Mouse (Mus musculus) gastrocnemius, postnatal 10 days (tissue): ENCODE data around the gene Ilf3. TPM values are rescaled to one million over a fixed set of nuclear protein-coding genes. Genes with fewer than 3 reads are reported as not detected.
"Not testable (repeated sequence)": the region's sequence is repeated elsewhere in the genome, so short reads cannot be mapped to it uniquely, and the experiment has no call there.

Experiments used
- DNase-seq: peaks from one replicate; pipeline ENCODE4 v3.0.0; 2021; ENCODE audit warnings: mixed read lengths
- long read RNA-seq, 2 experiments: library from polyadenylated mRNA; stranded (forward); transcript quantifications; one replicate each; pipeline ENCODE4 v2.0.0; 2021
- total RNA-seq, 2 experiments: library from RNA; stranded (reverse); gene quantifications; 2 replicates each; pipeline ENCODE4 v1.2.3; 2021

Ilf3 gene
- total RNA-seq, result 10 to 100 TPM; 34.9 to 49.0 TPM
- long read RNA-seq, experiment 1, partial matches to known transcripts, result 8 of 21 reads
- long read RNA-seq, experiment 1, other reads (novel, unspliced or antisense), result 8 of 21 reads
- long read RNA-seq, experiment 2, partial matches to known transcripts, result 6 of 12 reads
- long read RNA-seq, experiment 2, other reads (novel, unspliced or antisense), result 2 of 12 reads

DNA sequence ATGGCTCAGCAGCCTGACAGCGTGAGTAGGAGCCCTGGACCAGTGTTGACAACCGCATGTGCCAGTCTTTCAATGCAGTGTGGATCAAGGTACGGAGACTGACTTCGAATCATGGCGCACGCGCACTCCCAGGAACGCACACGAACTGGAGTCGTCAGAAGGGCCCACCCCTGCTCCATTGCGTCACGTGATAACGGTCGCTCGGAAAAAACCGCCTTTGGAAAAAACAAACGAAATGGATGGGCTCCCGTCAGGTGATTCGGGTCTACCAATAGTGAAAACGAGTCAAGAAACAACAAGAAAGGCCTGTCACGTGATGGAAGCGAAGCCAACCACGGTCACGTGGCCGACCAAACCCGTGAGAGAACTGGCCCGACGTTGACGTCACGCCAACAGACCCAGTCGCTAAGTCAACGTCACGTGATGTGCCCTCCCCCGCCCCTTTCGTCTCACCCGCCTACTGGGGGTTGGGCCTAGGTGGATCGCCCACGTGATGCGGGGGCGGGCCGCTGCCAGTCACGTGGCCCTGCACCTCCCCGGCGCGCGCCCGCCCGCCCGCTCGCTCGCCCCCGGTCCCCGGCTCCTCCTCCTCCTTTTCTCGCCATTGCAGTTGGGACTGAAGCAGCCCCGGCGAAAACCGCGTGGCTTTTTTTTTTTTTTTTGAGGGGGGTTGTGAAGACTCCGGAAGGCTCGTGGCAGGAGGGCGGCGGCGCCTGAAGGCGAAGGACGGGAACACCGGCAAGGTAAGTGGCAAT, at the start of gene Ilf3:
Gene Ilf3 (plus strand): TSS at position 515 of the 755 bp plus-strand sequence.
- DNase-seq, result peak; percentile 100

DNA sequence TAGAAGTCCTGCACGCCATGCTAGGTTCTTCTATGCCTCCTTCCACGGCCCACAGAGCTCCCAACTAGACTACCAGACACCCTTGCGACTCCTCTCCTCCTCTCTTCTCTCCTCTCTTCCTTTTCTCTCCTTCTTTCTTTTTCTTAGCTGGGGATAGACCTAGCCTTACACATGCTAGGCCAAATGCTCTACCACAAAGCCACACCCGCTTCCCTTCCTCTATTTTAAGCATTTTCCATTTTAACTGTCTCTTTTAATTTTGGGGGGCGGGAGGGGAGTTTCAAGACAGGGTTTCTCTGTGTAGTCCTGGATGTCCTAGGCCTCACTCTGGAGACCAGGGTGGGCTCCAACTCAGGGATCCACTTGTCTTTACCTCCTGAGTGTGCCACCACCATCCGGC, 48.9 kb upstream of the Ilf3 start:
- no peak for DNase-seq

DNA sequence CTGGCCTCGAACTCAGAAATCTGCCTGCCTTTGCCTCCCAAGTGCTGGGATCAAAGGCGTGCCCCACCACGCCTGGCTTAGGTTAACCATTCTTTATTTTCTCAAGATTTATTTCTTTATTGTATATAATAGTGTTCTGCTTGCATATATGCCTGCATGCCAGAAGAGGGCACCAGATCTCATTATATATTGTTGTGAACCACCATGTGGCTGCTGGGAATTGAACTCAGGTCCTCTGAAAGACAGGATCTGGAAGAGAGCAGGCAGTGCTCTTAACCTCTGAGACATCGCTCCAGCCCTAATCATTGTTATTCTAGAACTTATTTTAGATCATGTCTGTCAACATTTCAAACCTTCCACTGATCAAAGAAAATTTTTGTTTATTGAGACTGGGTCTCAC, 48.2 kb upstream of the Ilf3 start:
- DNase-seq, result no peak

DNA sequence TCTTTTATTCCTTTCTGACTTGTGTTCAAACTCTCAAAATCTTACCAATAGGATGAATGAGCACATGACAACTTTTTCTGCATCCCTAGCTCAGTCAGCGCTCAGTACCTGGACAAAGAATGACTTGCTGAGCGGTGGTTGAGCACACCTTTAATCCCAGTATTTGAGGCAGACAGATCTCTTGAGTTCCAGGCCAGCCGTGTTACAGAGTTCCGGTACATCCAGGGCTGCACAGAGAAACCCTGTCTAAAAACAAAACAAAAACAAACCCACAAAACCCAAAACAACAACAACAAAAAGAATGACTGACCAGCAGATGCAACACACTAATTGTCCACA, 47.4 kb upstream of the Ilf3 start:
- no peak for DNase-seq

DNA sequence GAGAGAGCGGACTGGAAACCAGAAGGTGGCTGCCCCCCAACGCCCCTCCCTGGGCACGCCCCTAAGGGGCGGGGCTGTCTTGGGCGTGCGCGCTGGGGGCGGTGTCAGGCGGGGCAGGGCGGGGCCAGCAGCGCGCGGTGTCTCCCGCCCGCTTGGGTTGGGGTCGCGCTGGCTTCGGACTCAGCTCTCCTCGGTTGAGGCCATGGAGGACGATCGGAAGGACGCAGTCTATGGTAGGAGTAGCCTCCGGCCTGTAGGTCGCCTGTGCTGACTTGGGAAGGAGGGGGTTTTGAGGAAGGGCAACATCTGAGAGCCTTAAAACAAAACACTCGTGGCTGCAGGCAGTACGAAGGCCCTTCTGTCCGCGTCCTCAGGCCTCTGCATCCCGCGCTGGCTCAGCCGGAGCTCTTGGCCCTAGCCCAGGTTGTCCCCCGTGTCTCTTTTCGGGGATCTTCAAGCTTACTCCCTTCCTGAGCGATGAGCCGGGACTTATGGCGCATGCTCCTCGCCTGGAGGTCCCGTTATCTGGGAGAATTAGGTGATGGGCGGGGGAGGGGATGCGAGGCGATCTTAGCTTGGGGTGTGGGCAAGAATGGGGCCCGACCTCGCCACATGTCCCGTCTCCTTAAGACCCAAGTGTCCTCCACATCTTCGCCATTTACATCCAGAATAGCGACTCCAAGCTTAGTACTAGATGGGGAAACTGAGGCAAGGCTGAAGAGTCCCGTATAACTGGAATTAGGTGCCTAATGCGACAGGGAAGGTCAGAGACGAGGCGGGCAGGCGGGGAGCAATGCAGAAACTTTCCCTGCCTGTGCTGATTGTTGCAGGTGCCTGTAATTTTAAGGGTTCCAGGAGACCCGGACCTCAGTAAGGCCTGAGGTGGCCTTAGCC, 46.8 kb upstream of the Ilf3 start, which contains the start of gene Slc44a2:
Gene Slc44a2 (plus strand): TSS at position 80 of the 894 bp plus-strand sequence.
- DNase-seq, result peak; percentile 85

DNA sequence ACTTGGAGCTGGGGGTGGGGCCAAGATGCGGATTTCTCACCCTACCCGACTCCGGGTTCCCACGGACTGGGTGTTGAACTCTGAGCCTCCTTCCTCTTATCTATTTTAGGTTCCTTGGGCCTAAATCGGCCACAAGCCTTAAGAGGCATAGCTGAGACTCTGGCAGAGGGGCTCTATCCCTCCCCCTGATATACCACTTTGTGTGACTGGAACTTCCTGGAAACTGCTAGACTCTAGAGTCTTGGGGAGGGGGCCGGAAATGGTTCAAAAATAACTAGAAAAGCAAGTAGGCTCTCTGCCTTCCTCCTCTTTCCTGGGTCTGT, 46.2 kb upstream of the Ilf3 start:
- no peak for DNase-seq

DNA sequence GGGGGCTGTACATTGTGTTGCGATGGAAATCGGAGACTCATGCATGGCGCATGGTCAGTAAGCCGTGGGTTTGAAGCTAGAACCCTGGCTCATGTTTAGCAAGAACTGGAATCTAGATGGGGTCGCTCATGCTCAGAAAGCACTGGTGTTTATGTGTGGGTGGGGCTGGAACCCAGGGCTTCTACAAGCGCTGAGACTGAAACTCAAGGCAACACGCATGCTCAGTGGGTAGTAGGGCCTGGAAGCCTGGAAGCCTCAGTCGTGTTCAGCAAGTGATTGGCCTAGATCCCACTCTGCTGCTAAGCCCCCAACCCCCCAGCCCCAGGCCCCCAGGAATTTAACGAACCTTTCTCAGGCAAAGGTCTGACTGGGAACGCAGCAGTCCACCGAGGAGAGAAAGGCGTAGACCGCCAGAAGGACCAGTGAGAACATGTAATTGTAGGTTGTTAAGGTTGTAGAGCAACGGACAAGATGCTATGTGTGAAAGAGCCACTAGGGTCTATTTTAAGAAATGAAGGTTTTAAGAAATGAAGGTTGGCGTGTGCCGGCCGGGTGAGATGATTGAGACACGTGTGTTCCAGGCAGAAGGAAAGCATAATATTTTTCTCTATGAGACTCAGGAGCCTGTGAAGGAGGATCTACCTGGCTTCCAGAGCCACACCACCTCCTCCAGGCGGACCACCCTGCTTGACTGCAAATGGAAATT, 45.3 kb upstream of the Ilf3 start:
- DNase-seq, result no peak

DNA sequence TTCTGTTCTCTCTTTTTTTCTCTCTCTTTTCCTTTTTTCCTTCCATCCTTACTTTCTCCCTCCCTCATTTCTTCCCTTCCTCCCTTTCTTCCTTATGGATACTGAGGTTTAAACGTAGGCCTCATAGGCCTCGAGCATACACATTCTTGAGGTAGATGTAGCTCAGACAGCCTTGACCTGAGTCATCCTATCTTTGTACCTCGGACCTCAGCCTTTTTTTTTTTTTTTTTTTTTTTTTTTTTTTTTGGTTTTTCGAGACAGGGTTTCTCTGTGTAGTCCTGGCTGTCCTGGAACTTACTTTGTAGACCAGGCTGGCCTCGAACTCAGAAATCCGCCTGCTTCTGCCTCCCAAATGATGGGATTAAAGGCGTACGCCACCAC, 44.8 kb upstream of the Ilf3 start:
- DNase-seq, result not testable (repeated sequence)

DNA sequence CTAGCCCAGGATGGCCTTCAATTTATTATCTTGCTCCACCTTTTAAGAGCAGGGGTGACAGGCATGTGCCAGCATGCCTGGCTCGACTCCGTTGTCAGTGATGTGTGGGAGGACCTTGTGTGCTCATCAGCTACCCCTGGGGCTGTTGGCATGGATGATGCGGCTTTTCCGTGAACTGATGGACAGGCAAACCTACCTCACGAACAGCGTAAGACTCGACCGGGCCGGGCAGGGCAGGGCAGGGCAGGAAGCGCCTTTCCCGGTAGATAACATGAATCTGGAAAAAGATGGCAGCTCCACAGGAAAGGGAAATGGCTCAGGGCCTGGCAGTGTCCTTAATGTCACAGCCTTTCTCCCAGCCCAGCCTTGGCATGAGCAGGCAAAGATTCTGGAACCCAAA, 43.4 kb upstream of the Ilf3 start:
- no peak for DNase-seq

DNA sequence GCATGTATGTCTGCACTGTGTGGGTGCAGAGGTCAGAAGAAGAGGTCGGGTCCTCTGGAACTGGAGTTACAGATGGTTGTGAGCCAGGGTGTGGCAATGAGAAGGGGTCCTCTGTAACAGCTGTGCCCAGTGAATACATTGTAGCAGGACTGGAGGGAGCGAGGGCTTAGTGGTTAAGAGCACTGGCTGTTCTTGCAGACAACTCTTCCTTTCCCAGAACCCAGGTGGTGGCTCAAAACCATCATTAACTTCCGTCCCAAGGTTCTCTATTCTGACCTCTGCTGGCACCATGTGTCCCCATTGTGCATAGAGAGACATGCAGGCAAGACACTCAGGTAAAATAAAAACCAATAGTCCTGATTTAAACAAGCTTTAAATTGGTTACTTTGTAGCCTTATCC, 40.1 kb upstream of the Ilf3 start:
- DNase-seq, result no peak

DNA sequence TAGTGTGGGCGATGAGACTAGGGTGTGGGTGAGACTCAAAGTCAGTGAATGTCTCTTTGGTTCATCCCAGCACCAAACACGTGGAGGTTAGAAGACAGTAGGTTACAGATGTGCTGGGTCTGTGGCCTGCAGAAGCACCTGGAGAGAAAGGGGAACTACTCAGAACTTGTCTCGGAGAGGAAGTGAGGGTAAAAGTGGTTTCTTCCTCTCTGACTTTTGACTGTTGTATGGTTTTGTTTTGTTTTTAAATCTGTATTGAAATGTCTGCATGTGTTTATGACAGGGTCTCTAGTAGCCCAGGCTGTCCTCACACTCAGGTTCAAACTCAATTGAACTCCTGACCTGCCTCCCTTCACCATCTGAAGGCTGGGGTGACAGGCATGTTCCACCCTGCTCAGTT, 39.6 kb upstream of the Ilf3 start:
- DNase-seq, result no peak

DNA sequence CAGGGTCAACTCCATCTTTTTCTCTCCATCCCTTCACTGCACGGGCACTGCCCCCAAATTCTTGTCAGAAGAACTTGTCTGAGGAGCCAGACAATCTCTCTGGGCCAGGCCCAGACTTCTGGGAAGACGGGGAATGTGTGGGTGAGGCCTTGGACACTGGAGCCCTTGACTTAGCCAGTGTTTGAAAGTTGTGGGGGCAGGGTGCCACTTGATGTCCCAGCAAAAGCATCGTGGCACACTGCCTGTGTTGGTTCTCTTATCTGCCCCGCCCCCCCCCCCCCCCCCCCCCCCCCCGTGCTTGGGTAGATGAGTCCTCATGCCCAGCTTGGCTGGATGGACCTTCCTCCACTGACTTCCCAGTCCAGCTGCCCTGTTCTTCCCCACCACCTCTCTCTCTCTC, 38.6 kb upstream of the Ilf3 start:
- peak; percentile 50 for DNase-seq

DNA sequence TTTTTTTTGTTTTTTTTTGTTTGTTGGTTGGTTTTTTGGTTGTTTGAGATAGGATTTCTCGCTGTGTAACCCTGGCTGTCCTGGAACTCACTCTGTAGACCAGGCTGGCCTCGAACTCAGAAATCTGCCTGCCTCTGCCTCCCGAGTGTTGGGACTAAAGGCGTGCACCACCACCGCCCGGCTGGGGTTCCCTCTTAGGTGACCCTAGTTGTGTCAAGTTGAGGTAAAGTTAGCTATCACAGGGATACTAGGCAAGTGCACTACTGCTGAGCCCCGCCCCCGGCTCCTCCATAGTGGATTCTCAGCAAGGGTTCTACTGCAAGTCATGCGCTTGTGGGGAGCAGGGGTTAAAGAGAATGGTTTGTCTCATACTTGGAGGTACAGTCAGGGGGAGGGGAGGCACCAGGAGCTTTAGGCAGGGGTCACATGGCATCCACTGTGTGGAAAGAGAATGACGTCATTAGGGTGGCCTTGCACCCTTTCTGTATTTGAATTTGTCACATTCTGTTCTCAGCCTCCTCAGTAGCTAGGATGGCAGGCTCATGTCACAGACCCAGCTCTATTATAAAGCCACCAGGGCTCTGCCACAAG, 37.9 kb upstream of the Ilf3 start:
- no peak for DNase-seq

DNA sequence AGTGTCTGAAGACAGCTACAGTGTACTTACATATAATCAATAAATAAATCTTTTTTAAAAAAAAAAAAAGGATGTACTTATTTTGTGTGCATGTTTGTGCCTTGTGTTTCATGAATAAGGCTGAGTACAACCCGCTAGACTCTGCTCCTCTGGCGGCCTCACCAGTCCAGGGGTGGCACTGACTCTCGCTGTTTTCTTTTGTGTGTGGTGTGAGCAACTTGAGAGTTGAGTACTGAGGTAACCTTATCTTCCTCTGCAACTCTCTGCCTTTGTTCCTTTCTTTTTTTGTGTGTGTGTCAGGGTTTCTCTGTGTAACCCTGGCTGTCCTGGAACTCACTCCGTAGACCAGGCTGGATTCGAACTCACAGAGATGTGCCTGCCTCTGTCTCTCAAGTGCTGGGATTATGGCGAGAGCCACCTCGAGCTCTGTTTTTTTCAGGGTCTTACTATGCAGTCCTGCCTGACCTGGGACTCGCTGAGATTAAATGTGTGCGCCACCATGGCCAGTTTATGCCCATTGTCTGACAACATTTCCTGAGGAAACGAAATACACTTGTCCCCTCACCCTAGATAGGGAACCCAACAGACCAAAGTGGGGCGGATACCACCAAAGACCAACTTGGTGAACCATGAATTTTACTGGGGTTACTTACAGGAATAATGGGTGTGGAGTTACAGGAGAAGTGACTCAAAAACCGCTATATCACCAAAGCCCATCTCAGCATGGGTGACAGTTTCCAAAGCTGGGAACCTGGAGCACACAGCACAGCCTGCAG, 36.1 kb upstream of the Ilf3 start:
- no peak for DNase-seq

DNA sequence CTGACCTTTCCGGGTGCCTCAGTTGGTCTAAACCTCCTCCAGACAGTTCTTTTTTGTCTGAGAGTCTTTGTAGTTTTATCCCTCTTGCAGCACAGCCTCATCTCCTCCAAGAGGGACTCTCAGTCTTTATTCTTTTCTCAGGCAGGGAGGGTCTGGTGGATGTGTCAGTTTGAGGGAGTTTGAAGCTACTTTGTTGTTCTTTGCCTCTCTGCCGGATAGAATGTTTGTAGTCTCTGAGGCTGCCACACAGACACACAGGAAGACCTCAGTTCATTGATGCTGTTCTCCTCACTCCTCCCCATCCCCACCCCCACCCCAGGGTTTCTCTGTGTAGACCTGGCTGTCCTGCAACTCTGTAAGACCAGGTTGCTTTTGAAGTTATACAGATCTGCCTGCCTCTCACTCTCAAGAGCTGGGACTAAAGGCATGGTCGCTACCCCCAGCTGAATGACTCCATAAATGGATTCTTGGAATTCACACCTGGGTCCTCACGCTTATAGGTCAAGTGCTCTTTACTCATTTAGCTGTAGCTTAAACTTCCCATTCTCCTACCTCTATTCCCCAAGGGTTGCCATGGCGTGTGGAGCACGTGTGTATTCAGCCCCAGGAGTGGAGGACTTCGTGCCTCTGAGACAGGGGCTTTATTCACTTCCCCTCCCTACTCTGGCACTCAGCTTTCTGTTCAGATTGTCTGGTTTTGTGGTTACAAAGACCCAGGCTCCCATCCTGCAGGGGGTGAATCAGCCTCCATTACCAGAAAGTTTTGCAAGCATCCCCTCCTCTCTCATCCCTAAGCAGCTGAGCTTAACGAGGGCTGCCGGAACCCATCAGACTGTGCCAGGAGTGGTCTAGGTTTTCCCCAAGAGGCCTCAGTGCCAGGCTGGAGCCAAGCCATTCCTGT, 35.3 kb upstream of the Ilf3 start:
- no peak for DNase-seq

DNA sequence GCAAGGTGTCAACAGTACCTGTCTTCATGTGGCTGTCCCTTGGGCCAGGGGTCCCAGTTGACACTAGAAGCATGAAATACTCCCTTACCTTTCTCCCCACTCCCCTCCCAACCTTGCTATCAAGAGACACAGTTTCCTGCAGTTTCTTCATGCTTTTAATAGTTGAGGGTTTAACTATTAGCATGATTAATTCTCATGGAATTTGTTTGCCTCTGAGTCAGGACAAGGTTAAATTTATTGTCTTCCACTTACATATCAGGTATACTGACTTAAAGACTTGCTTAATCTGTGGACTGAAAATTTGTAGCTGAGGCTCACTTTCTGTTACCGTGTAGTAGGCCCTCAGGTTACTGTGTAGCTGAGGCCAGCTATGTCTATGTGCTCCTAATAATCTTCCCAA, 34.1 kb upstream of the Ilf3 start:
- no peak for DNase-seq

DNA sequence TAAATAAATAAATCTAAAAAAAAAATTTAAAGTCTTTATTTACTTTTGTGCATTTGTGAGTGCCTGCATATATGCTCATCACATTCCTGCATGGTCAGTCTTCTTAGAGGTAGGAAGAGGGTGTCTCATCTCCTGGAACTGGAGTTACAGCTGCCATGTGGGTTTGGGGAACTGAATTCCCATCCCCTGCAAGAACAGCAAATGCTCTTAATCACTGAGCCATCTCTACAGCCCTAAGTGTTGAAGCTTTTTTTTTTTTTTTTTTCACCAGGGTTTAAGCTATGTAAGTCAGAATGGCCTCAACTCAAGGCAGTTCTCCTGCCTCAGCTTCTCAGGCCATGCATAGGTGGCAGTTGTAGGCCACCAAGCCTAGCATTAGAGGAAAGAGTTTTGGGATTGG, 32.9 kb upstream of the Ilf3 start:
- no peak for DNase-seq

DNA sequence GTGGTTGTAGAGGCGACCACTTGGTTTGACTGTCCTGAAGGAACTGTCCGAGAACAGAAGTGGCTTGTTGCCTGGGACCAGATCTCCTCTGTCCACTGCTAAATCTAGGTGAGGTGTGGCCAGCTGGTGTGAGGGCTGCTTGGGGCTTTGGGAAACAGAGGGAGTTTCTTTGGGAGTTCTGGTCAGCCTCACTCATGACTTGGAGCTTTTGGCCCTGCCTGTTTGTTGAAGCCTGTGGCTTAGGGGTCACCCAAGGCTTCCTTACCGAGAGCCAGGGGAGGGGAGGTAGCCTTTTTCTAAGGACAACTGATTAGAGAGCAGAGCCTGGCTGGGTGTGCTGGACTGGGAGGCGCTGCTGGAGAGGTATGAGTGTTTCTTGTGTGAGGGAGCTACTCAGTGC, 32.3 kb upstream of the Ilf3 start:
- no peak for DNase-seq

DNA sequence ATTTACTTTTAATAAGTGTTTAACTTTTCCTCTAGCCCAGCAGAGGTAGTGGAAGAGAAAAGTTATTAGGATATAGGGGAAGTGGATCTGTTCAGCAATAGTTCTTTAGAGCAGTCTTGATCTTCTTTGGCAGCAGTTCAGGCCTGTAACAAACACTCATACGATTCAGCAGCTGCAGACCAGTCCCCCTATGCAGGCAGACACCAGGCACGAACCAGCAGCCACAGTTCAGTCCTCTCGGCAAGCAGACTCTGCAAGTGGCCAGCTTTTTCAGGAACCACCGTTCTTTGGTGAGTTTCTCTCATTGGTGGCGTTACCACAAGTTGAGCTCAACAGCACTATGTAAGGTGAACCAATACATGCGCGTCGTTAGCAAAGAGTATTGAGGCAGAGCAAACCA, 31.2 kb upstream of the Ilf3 start:
- no peak for DNase-seq

DNA sequence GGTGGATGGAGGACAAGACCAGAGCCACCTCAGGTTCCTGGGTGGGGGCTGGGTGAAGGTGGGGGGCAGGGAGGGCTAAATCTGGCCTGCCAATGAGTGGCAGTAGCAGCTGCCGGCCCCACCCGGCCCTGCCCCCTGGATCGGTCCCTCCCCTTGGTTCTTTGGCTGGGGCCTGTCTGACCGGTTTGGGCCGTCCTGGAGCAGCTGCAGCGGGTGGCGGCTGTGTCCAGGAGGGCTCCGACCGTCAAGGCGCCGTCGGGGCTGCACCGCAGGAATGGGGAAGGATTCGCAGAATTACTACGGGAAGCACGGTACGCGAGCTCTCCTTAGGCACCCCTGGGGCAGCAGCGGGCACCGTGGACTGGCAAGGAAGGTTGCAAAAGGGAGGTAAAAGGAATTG, 30.0 kb upstream of the Ilf3 start:
- peak; percentile 72 for DNase-seq

DNA sequence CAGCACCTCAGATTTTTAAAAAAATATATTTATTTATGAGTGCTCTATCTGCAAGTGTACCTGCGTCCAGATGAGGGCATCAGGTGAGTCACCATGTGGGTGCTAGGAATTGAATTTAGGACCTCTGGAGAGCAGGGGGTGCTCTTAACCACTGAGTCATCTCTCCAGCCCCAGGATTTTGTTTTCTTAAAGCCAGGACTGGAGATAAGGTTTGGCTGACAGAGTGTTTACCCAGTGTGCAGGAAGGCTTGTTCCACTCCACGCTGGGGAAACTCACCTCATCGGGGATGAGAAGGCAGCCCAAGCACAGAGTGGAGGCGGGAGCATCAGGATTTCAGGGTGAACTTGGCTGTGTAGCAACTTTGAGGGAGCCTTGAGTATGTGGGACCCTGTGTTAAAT, 27.3 kb upstream of the Ilf3 start:
- DNase-seq, result no peak
